Mouse (Mus musculus) limb, embryonic 14.5 days (tissue): Measurements from ENCODE around the gene Tas2r134. TPM values are rescaled to one million over a fixed set of nuclear protein-coding genes. Genes with fewer than 3 reads are reported as not detected.

ENCODE experiments used
- ATAC-seq: fragments of 200-750 bp; cut with Nextera tagmentation; 2 replicates; pipeline ENCODE4 v1.8.0; 2017; ENCODE audit warnings: low read depth, moderate number of reproducible peaks, moderate TSS enrichment; ENCODE audit not compliant: low FRiP score
- DNase-seq: peaks from one replicate; pipeline ENCODE4 v3.0.0-alpha.2; 2015; ENCODE audit warnings: low spot score
- H3K27ac ChIP-seq: fragments of 300-500 bp; sonication (generic); replicated peaks from 2 replicates; pipeline ENCODE4 v1.5.1; 2014; ENCODE audit warnings: low read depth, mild to moderate bottlenecking, low read length, moderate library complexity, mixed read lengths
- H3K27me3 ChIP-seq: fragments of 300-500 bp; sonication (generic); 2 replicates; pipeline ENCODE4 v1.6.1; 2014; ENCODE audit warnings: low read length, mixed read lengths; ENCODE audit not compliant: control insufficient read depth, insufficient read depth
- H3K36me3 ChIP-seq: fragments of 300-500 bp; sonication (generic); 2 replicates; pipeline ENCODE4 v1.6.1; 2014; ENCODE audit warnings: mild to moderate bottlenecking, low read length, moderate library complexity, mixed read lengths; ENCODE audit not compliant: control insufficient read depth, insufficient read depth
- H3K4me1 ChIP-seq: fragments of 300-500 bp; sonication (generic); 2 replicates; pipeline ENCODE4 v1.6.1; 2014; ENCODE audit warnings: antibody characterized with exemption, low read length, mixed read lengths; ENCODE audit not compliant: control insufficient read depth, insufficient read depth
- H3K4me2 ChIP-seq: fragments of 300-500 bp; sonication (generic); replicated peaks from 2 replicates; pipeline ENCODE4 v1.6.1; 2014; ENCODE audit warnings: low read depth, mild to moderate bottlenecking, low read length, moderate library complexity; ENCODE audit not compliant: severe bottlenecking
- H3K4me3 ChIP-seq: fragments of 300-500 bp; sonication (generic); replicated peaks from 2 replicates; pipeline ENCODE4 v1.5.1; 2014; ENCODE audit warnings: low read length
- H3K9ac ChIP-seq: fragments of 300-500 bp; sonication (generic); 2 replicates; pipeline ENCODE4 v1.6.1; 2014; ENCODE audit warnings: mild to moderate bottlenecking, low read depth, low read length, moderate library complexity; ENCODE audit not compliant: severe bottlenecking
- H3K9me3 ChIP-seq: fragments of 300-500 bp; sonication (generic); 2 replicates; pipeline ENCODE4 v1.6.1; 2016; ENCODE audit warnings: low read length; ENCODE audit not compliant: control insufficient read depth
- POLR2A ChIP-seq: fragments of 200-500 bp; IDR thresholded peaks from 2 replicates; pipeline ENCODE4 v1.8.0; 2012; ENCODE audit warnings: inconsistent platforms, mild to moderate bottlenecking, moderate library complexity, borderline replicate concordance; ENCODE audit not compliant: insufficient read depth, insufficient read length; ENCODE audit errors: extremely low read depth
- WGBS: fragments of 180-500 bp; shearing (Covaris S2); extraction: QIAGEN DNeasy Blood & Tissue Kit; methylation state at CpG from one replicate; pipeline ENCODE4 v1.1.7; 2014; 5-methylcytosine and 5-hydroxymethylcytosine counted together
- polyA plus RNA-seq, 2 experiments: library from polyadenylated mRNA; depleted of rRNA in 1 of 2; stranded (reverse) in 1 of 2; unstranded in 1 of 2; fragments of >200 nt; fragmentation: Nextera tagmentation in 1 of 2; extraction: Ambion mirVana in 1 of 2; gene quantifications; 2 replicates each; pipeline versions ENCODE4 v1.2.1 to v1.2.3; 2012 to 2014

Gene Tas2r134
- polyA plus RNA-seq, 2 experiments = not detected

- no peak overlapping the region for H3K4me2 ChIP-seq
- H3K4me1 ChIP-seq = 0 out of 2 replicates have a peak, but pooled peaks cover 4% of the 10 kb centered on the region
- H3K9ac ChIP-seq = no peak overlapping the region
- H3K4me3 ChIP-seq = no peak overlapping the region
- TF ChIP-seq POLR2A = no peak
- 92% methylated on average over 10 of the region's 10 CpGs for WGBS
- H3K27ac ChIP-seq = no peak overlapping the region
- ATAC-seq (no peak), DNase-seq (no peak)
- no peaks in the 10 kb centered on the region for H3K27me3 ChIP-seq
- no peaks in the 10 kb centered on the region for H3K36me3 ChIP-seq
- H3K9me3 ChIP-seq = no peaks in the 10 kb centered on the region
Measured at GRCm38 (mm10) chr2:51652086-51652485, 24.8 kb downstream of the Tas2r134 start.

GRCm38 (mm10) chr2:51657684-51658083, 30.4 kb downstream of the Tas2r134 start:
- Histone ChIP-seq H3K27me3 (no peaks in the 10 kb centered on the region), H3K4me3 (no peak overlapping the region), H3K36me3 (no peaks in the 10 kb centered on the region), H3K4me2 (no peak overlapping the region), H3K9me3 (no peaks in the 10 kb centered on the region), H3K9ac (no peak overlapping the region), H3K4me1 (0 out of 2 replicates have a peak, but pooled peaks cover 2% of the 10 kb centered on the region), H3K27ac (no peak overlapping the region)
- 45% methylated on average over 3 of the region's 3 CpGs for WGBS
- TF ChIP-seq POLR2A = no peak
- ATAC-seq = no peak
- DNase-seq = no peak

- H3K36me3 ChIP-seq = no peaks in the 10 kb centered on the region
- H3K9ac ChIP-seq = no peak overlapping the region
- no peaks in the 10 kb centered on the region for H3K27me3 ChIP-seq
- H3K4me3 ChIP-seq = no peak overlapping the region
- TF ChIP-seq POLR2A = no peak
- no peaks in the 10 kb centered on the region for H3K4me1 ChIP-seq
- DNase-seq (no peak), ATAC-seq (no peak)
- WGBS = 38% methylated on average over 5 of the region's 5 CpGs
- no peaks in the 10 kb centered on the region for H3K9me3 ChIP-seq
- no peak overlapping the region for H3K4me2 ChIP-seq
- no peak overlapping the region for H3K27ac ChIP-seq
Measured at GRCm38 (mm10) chr2:51658288-51658687, 31.0 kb downstream of the Tas2r134 start.

- DNase-seq (no peak), ATAC-seq (no peak)
- H3K27ac ChIP-seq = no peak overlapping the region
- H3K9me3 ChIP-seq = no peaks in the 10 kb centered on the region
- no peak overlapping the region for H3K4me2 ChIP-seq
- no peak for TF ChIP-seq POLR2A
- no peaks in the 10 kb centered on the region for H3K36me3 ChIP-seq
- H3K4me3 ChIP-seq = no peak overlapping the region
- peaks cover 13% of the 10 kb centered on the region for H3K4me1 ChIP-seq
- no peak overlapping the region for H3K9ac ChIP-seq
- H3K27me3 ChIP-seq = no peaks in the 10 kb centered on the region
- 55% methylated on average over 2 of the region's 2 CpGs for WGBS
Measured at GRCm38 (mm10) chr2:51674321-51674720, 47.0 kb downstream of the Tas2r134 start.
